Mouse (Mus musculus): ENCODE data around the gene Hist2h2ab. TPM values are rescaled to one million over a fixed set of nuclear protein-coding genes. Genes with fewer than 3 reads are reported as not detected.

Gene Hist2h2ab
- polyA plus RNA-seq, 1 experiment from 2014 or later = 0.92 TPM

DNA sequence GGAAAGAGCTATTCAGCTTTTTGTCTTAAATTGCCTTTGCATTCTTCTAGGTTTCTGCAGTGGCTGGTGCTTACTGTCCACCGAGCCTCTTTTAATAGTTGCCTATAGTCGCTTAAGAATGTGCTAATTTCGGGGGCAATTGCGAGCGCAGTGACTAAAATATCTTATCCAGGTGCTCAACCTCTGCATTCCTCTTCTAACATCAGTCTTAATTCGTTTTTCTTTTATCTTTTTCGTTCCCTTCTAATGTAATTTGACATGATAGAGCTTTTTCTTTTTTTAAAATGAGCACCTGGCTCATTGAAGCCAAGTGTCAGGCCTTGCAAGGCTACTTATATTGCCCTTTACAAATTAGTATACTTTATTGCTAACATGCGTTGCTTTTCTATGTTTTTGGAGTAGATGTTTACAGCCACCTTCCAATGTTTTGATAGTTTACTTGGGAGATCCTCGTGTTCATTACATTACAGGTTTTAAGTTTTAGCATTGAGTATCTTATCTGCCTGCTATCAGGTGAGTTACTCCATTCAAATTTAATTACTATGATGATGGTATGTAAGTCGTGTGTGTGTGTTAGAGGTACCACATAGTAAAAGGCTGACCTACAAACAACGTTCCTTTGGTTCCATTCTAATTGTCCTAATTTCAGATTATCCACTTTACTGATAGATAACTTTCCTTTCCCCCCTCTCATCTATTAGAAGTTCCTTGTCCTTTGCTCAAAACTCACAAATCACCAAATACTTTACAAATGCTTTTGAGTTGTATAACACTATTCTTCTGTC is 27.9 kb downstream of the Hist2h2ab start:
- Histone ChIP-seq H3K4me3 (replicated peaks; ENCODE audit: low read length) (peak overlapping the region; percentile 49), H3K9me3 (replicated peaks; ENCODE audit: control insufficient read depth, low read length) (no peaks in the 10 kb centered on the region), H3K4me2 (ENCODE audit: low read depth, low read length) (peak overlapping the region; percentile 57), H3K27me3 (ENCODE audit: control insufficient read depth, insufficient read depth, low read length) (no peaks in the 10 kb centered on the region), H3K9ac (ENCODE audit: low read length) (peak overlapping the region; percentile 72), H3K27ac (ENCODE audit: low read length) (peak overlapping the region; percentile 66), H3K36me3 (ENCODE audit: control insufficient read depth, insufficient read depth, low read length) (no peaks in the 10 kb centered on the region), H3K4me1 (ENCODE audit: control insufficient read depth, insufficient read depth, low read length) (peaks cover 21% of the 10 kb centered on the region)
- no peak for ATAC-seq (ENCODE audit: insufficient read depth, low FRiP score)
- WGBS = 5% methylated on average over 11 of the region's 11 CpGs

- H3K9ac ChIP-seq (ENCODE audit: low read length) = peak overlapping the region; percentile 56
- H3K36me3 ChIP-seq (ENCODE audit: control insufficient read depth, insufficient read depth, low read length) = no peaks in the 10 kb centered on the region
- WGBS = 40% methylated on average over 6 of the region's 6 CpGs
- no peaks in the 10 kb centered on the region for H3K9me3 ChIP-seq (replicated peaks; ENCODE audit: control insufficient read depth, low read length)
- 0 out of 2 replicates have a peak overlapping the region, but pooled peaks have one; percentile 29 for H3K27ac ChIP-seq (ENCODE audit: low read length)
- ATAC-seq (ENCODE audit: insufficient read depth, low FRiP score) = no peak
- H3K4me1 ChIP-seq (ENCODE audit: control insufficient read depth, insufficient read depth, low read length) = peaks cover 21% of the 10 kb centered on the region
- H3K4me2 ChIP-seq (ENCODE audit: low read depth, low read length) = peak overlapping the region; percentile 57
- H3K4me3 ChIP-seq (replicated peaks; ENCODE audit: low read length) = peak overlapping the region; percentile 49
- H3K27me3 ChIP-seq (ENCODE audit: control insufficient read depth, insufficient read depth, low read length) = no peaks in the 10 kb centered on the region
Measured at GRCm38 (mm10) chr3:96248141-96249033, 28.7 kb downstream of the Hist2h2ab start.

- WGBS = 40% methylated on average over 4 of the region's 4 CpGs
Measured at GRCm38 (mm10) chr3:96249034-96249345, 29.3 kb downstream of the Hist2h2ab start.

GRCm38 (mm10) chr3:96250890-96251289 is 31.2 kb downstream of the Hist2h2ab start:
- no peak overlapping the region for H3K4me3 ChIP-seq (replicated peaks; ENCODE audit: low read length)
- no peak overlapping the region for H3K9ac ChIP-seq (ENCODE audit: low read length)
- 81% methylated on average over 3 of the region's 3 CpGs for whole genome bisulfite sequencing
- no peak overlapping the region for H3K4me2 ChIP-seq (ENCODE audit: low read depth, low read length)
- H3K9me3 ChIP-seq (replicated peaks; ENCODE audit: control insufficient read depth, low read length) = no peaks in the 10 kb centered on the region
- no peak for ATAC-seq (ENCODE audit: insufficient read depth, low FRiP score)
- H3K27ac ChIP-seq (ENCODE audit: low read length) = no peak overlapping the region
- no peaks in the 10 kb centered on the region for H3K27me3 ChIP-seq (ENCODE audit: control insufficient read depth, insufficient read depth, low read length)
- peaks cover 14% of the 10 kb centered on the region for H3K4me1 ChIP-seq (ENCODE audit: control insufficient read depth, insufficient read depth, low read length)
- no peaks in the 10 kb centered on the region for H3K36me3 ChIP-seq (ENCODE audit: control insufficient read depth, insufficient read depth, low read length)

More at GRCm38 (mm10) chr3:96249034-96249345, 29.3 kb downstream of the Hist2h2ab start:
- Histone ChIP-seq H3K9me3 (replicated peaks; ENCODE audit: control insufficient read depth, low read length) (no peaks in the 10 kb centered on the region), H3K4me3 (replicated peaks; ENCODE audit: low read length) (peak overlapping the region; percentile 49; the same call in 1 of the 2 replicates), H3K27me3 (ENCODE audit: control insufficient read depth, insufficient read depth, low read length) (no peaks in the 10 kb centered on the region), H3K36me3 (ENCODE audit: control insufficient read depth, insufficient read depth, low read length) (no peaks in the 10 kb centered on the region), H3K9ac (ENCODE audit: low read length) (peak overlapping the region; percentile 56; the same call in 1 of the 2 replicates), H3K4me1 (ENCODE audit: control insufficient read depth, insufficient read depth, low read length) (peaks cover 20% of the 10 kb centered on the region), H3K4me2 (ENCODE audit: low read depth, low read length) (peak overlapping the region; percentile 57), H3K27ac (ENCODE audit: low read length) (no peak overlapping the region)
- no peak for ATAC-seq (ENCODE audit: insufficient read depth, low FRiP score)

GRCm38 (mm10) chr3:96251787-96252186 is 32.1 kb downstream of the Hist2h2ab start:
- peaks cover 18% of the 10 kb centered on the region for H3K4me1 ChIP-seq (ENCODE audit: control insufficient read depth, insufficient read depth, low read length)
- WGBS = 89% methylated on average over 3 of the region's 3 CpGs
- no peaks in the 10 kb centered on the region for H3K9me3 ChIP-seq (replicated peaks; ENCODE audit: control insufficient read depth, low read length)

GRCm38 (mm10) chr3:96254683-96255355 is 35.2 kb downstream of the Hist2h2ab start:
- Histone ChIP-seq H3K4me1 (ENCODE audit: control insufficient read depth, insufficient read depth, low read length) (peaks cover 4% of the 10 kb centered on the region; the same call in 1 of the 2 replicates), H3K4me2 (ENCODE audit: low read depth, low read length) (no peak overlapping the region), H3K27ac (ENCODE audit: low read length) (no peak overlapping the region), H3K9me3 (replicated peaks; ENCODE audit: control insufficient read depth, low read length) (no peaks in the 10 kb centered on the region), H3K36me3 (ENCODE audit: control insufficient read depth, insufficient read depth, low read length) (no peaks in the 10 kb centered on the region), H3K27me3 (ENCODE audit: control insufficient read depth, insufficient read depth, low read length) (no peaks in the 10 kb centered on the region), H3K9ac (ENCODE audit: low read length) (no peak overlapping the region), H3K4me3 (replicated peaks; ENCODE audit: low read length) (no peak overlapping the region)
- 34% methylated on average over 10 of the region's 10 CpGs for WGBS
- 0 out of 2 replicates have a peak, but pooled peaks have one; percentile 41 for ATAC-seq (ENCODE audit: insufficient read depth, low FRiP score)

More at GRCm38 (mm10) chr3:96251787-96252186, 32.1 kb downstream of the Hist2h2ab start:
- ATAC-seq (ENCODE audit: insufficient read depth, low FRiP score) = no peak
- no peak overlapping the region for H3K4me2 ChIP-seq (ENCODE audit: low read depth, low read length)
- no peaks in the 10 kb centered on the region for H3K36me3 ChIP-seq (ENCODE audit: control insufficient read depth, insufficient read depth, low read length)
- H3K4me3 ChIP-seq (replicated peaks; ENCODE audit: low read length) = no peak overlapping the region
- no peaks in the 10 kb centered on the region for H3K27me3 ChIP-seq (ENCODE audit: control insufficient read depth, insufficient read depth, low read length)
- H3K9ac ChIP-seq (ENCODE audit: low read length) = no peak overlapping the region
- no peak overlapping the region for H3K27ac ChIP-seq (ENCODE audit: low read length)

GRCm38 (mm10) chr3:96255926-96256593 is 36.4 kb downstream of the Hist2h2ab start:
- WGBS = 47% methylated on average over 5 of the region's 5 CpGs

GRCm38 (mm10) chr3:96257190-96257589 is 37.5 kb downstream of the Hist2h2ab start:
- H3K4me1 ChIP-seq (ENCODE audit: control insufficient read depth, insufficient read depth, low read length) = peaks cover 10% of the 10 kb centered on the region; the same call in 1 of the 2 replicates
- H3K4me2 ChIP-seq (ENCODE audit: low read depth, low read length) = no peak overlapping the region
- H3K36me3 ChIP-seq (ENCODE audit: control insufficient read depth, insufficient read depth, low read length) = no peaks in the 10 kb centered on the region
- no peak for ATAC-seq (ENCODE audit: insufficient read depth, low FRiP score)
- no peak overlapping the region for H3K9ac ChIP-seq (ENCODE audit: low read length)
- no peaks in the 10 kb centered on the region for H3K9me3 ChIP-seq (replicated peaks; ENCODE audit: control insufficient read depth, low read length)
- no peak overlapping the region for H3K4me3 ChIP-seq (replicated peaks; ENCODE audit: low read length)
- no peaks in the 10 kb centered on the region for H3K27me3 ChIP-seq (ENCODE audit: control insufficient read depth, insufficient read depth, low read length)
- 63% methylated on average over 3 of the region's 3 CpGs for WGBS
- H3K27ac ChIP-seq (ENCODE audit: low read length) = no peak overlapping the region

More at GRCm38 (mm10) chr3:96255926-96256593, 36.4 kb downstream of the Hist2h2ab start:
- Histone ChIP-seq H3K9me3 (replicated peaks; ENCODE audit: control insufficient read depth, low read length) (no peaks in the 10 kb centered on the region), H3K4me1 (ENCODE audit: control insufficient read depth, insufficient read depth, low read length) (peaks cover 4% of the 10 kb centered on the region; the same call in 1 of the 2 replicates), H3K4me3 (replicated peaks; ENCODE audit: low read length) (no peak overlapping the region), H3K4me2 (ENCODE audit: low read depth, low read length) (0 out of 2 replicates have a peak overlapping the region, but pooled peaks have one; percentile 6), H3K36me3 (ENCODE audit: control insufficient read depth, insufficient read depth, low read length) (no peaks in the 10 kb centered on the region), H3K27me3 (ENCODE audit: control insufficient read depth, insufficient read depth, low read length) (no peaks in the 10 kb centered on the region), H3K9ac (ENCODE audit: low read length) (no peak overlapping the region; the same call in 1 of the 2 replicates), H3K27ac (ENCODE audit: low read length) (peak overlapping the region; percentile 60; the same call in 1 of the 2 replicates)
- ATAC-seq (ENCODE audit: insufficient read depth, low FRiP score) = no peak

All from stomach, embryonic 16.5 days (tissue).